Mouse (Mus musculus) testis, adult 2 months (tissue): ENCODE measurements around the gene Ddo.

ENCODE experiments used
- CTCF ChIP-seq: fragments of 200-500 bp; IDR thresholded peaks from 2 replicates; pipeline ENCODE4 v1.5.1; 2012; ENCODE audit warnings: low read depth, mild to moderate bottlenecking, inconsistent platforms, low read length, moderate library complexity; ENCODE audit not compliant: control insufficient read depth, insufficient read depth, insufficient replicate concordance
- POLR2A ChIP-seq: fragments of 200-500 bp; IDR thresholded peaks from 2 replicates; pipeline ENCODE4 v1.6.1; 2012; ENCODE audit warnings: low read depth, mild to moderate bottlenecking, inconsistent platforms, low read length, moderate library complexity; ENCODE audit not compliant: control insufficient read depth

GRCm38 (mm10) chr10:40673297-40673665, 43.5 kb downstream of the Ddo start:
- TF ChIP-seq POLR2A = no peak
- no peak for TF ChIP-seq CTCF
